Mouse (Mus musculus): ENCODE measurements at regions not wholly inside any gene's neighbourhood (a gene's known extent, or its start where the extent isn't known, plus 50 kb on each side); places are given as distances from the start of the nearest gene placed in this dataset.

DNA sequence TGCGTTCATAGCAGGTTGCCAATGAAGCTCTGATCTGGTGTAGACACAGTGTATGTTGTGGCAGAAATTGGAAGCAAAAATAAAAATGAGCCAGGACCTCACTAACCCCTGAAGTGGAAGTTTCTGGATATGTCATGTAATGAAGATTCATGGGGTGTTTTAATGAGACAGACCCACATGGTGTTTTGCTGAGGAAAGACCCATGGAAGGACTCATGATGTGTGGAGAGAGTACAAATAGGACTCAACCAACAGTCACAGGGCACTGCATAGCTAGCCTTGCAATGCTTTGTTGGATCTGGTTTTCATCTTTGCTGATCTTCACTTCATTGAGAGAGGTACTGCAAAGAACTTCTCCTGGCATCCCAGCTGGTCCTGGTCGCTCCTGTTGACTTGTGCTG lies 2399.2 kb upstream of the Gm7489 start:
- TF ChIP-seq CTCF (IDR thresholded peaks at IDR 0.05; ENCODE audit: extremely low read depth, insufficient read length, insufficient replicate concordance, low read depth, low read length) = no peak
- TF ChIP-seq POLR2A (IDR thresholded peaks at IDR 0.05; ENCODE audit: low read depth, low read length) = no peak

Measured in small intestine, adult 2 months (tissue).